16 mouse cellular contexts compared by ENCODE assay signal in genomic region chr15:77056791-77057051, GRCm38 (mm10). TPM values are rescaled to one million over a fixed set of nuclear protein-coding genes. Genes with fewer than 3 reads are reported as not detected.
DNase-seq lines count a peak whose midpoint lies in the region; ATAC-seq and TF ChIP-seq lines count a peak whose summit lies in the region.
"Had no signal": no experiment of that assay in that cellular context is flagged by ENCODE, and none has a peak within 500 bp of the region (broad histone marks: within the 10 kb centered on the region; RNA-seq: fewer than 3 reads in every experiment).

No protein-coding gene starts in this region.

- 52% methylated on average over 3 of the region's 3 CpGs for WGBS in hindbrain, embryonic 12.5 days
- 57% methylated on average over 3 of the region's 3 CpGs for WGBS in hindbrain, embryonic 13.5 days
- WGBS in embryonic facial prominence, embryonic 14.5 days = 47% methylated on average over 3 of the region's 3 CpGs
- WGBS in limb, embryonic 10.5 days = 63% methylated on average over 3 of the region's 3 CpGs

- H3K79me2 ChIP-seq in MEL (ENCODE audit: control insufficient read depth, insufficient read depth, low read length, poor library complexity) = no peaks in the 10 kb centered on the region

- no peak for TF ChIP-seq RAD21 in MEL (IDR thresholded peaks at IDR 0.05; ENCODE audit: low read depth, low read length)

- no peaks in the 10 kb centered on the region for H3K36me3 ChIP-seq in hindbrain, embryonic 12.5 days
- H3K36me3 ChIP-seq in hindbrain, embryonic 13.5 days = no peaks in the 10 kb centered on the region
- peaks cover 0 to 6% of the 10 kb centered on the region in 2 experiments; a peak in 2 of 4 replicates for H3K36me3 ChIP-seq in MEL (ENCODE audit: control insufficient read depth in 1 of 2, insufficient read depth in 2 of 2, low read length in 2 of 2)
- no peaks in the 10 kb centered on the region for H3K36me3 ChIP-seq in embryonic facial prominence, embryonic 14.5 days (ENCODE audit: control insufficient read depth, insufficient read depth, low read length)
- H3K36me3 ChIP-seq in limb, embryonic 10.5 days = no peaks in the 10 kb centered on the region
- H3K36me3 ChIP-seq: limb, embryonic 13.5 days; midbrain, embryonic 13.5 days had no signal

- H3K27me3 ChIP-seq in hindbrain, embryonic 12.5 days = no peaks in the 10 kb centered on the region
- no peaks in the 10 kb centered on the region for H3K27me3 ChIP-seq in hindbrain, embryonic 13.5 days
- no peaks in the 10 kb centered on the region for H3K27me3 ChIP-seq in MEL (ENCODE audit: control insufficient read depth in 1 of 2, insufficient read depth in 2 of 2, low read length in 2 of 2)
- no peaks in the 10 kb centered on the region for H3K27me3 ChIP-seq in embryonic facial prominence, embryonic 14.5 days (replicated peaks; ENCODE audit: control insufficient read depth, insufficient read depth, low read length)
- no peaks in the 10 kb centered on the region for H3K27me3 ChIP-seq in limb, embryonic 10.5 days (ENCODE audit: low read depth, poor library complexity, severe bottlenecking)
- H3K27me3 ChIP-seq: limb, embryonic 13.5 days; midbrain, embryonic 13.5 days had no signal

- no peak overlapping the region for H3K4me3 ChIP-seq in hindbrain, embryonic 12.5 days
- no peak overlapping the region for H3K4me3 ChIP-seq in hindbrain, embryonic 13.5 days
- peak overlapping the region in 1 of 2 experiments; percentile 18; a peak in 1 of 4 replicates for H3K4me3 ChIP-seq in MEL (ENCODE audit: control insufficient read depth in 1 of 2, insufficient read depth in 1 of 2, low read depth in 2 of 2, low read length in 2 of 2)
- H3K4me3 ChIP-seq in embryonic facial prominence, embryonic 14.5 days (ENCODE audit: low read depth, low read length) = no peak overlapping the region
- no peak overlapping the region for H3K4me3 ChIP-seq in limb, embryonic 10.5 days
- H3K4me3 ChIP-seq: limb, embryonic 13.5 days; midbrain, embryonic 13.5 days had no signal

- no peak overlapping the region for H3K9ac ChIP-seq in hindbrain, embryonic 12.5 days
- H3K9ac ChIP-seq in hindbrain, embryonic 13.5 days = no peak overlapping the region
- peak overlapping the region; percentile 44 for H3K9ac ChIP-seq in MEL (ENCODE audit: control insufficient read depth, low read depth, low read length, poor library complexity, severe bottlenecking)
- no peak overlapping the region for H3K9ac ChIP-seq in embryonic facial prominence, embryonic 14.5 days (ENCODE audit: low read depth, low read length)
- H3K9ac ChIP-seq: limb, embryonic 13.5 days; midbrain, embryonic 13.5 days had no signal

- no peak overlapping the region for H3K4me2 ChIP-seq in hindbrain, embryonic 12.5 days (replicated peaks)
- H3K4me2 ChIP-seq in hindbrain, embryonic 13.5 days = no peak overlapping the region
- H3K4me2 ChIP-seq in embryonic facial prominence, embryonic 14.5 days (ENCODE audit: low read depth, low read length) = no peak overlapping the region
- H3K4me2 ChIP-seq: limb, embryonic 13.5 days; midbrain, embryonic 13.5 days had no signal

- no peaks in the 10 kb centered on the region for H3K9me3 ChIP-seq in hindbrain, embryonic 12.5 days (replicated peaks)
- no peaks in the 10 kb centered on the region for H3K9me3 ChIP-seq in hindbrain, embryonic 13.5 days
- H3K9me3 ChIP-seq in MEL (replicated peaks; ENCODE audit: insufficient read depth, low read length) = no peaks in the 10 kb centered on the region
- H3K9me3 ChIP-seq in embryonic facial prominence, embryonic 14.5 days (ENCODE audit: control insufficient read depth, low read length) = no peaks in the 10 kb centered on the region
- H3K9me3 ChIP-seq in limb, embryonic 10.5 days (replicated peaks) = no peaks in the 10 kb centered on the region

- no peak for ATAC-seq in hindbrain, embryonic 12.5 days (ENCODE audit: low FRiP score)
- no peak for ATAC-seq in hindbrain, embryonic 13.5 days (ENCODE audit: low FRiP score)
- peak; percentile 31; the same call in 1 of the 2 replicates for ATAC-seq in embryonic facial prominence, embryonic 14.5 days (ENCODE audit: low read depth)

- peak; percentile 45 for DNase-seq in MEL (ENCODE audit: low read depth, low spot score)
- no peak for DNase-seq in embryonic facial prominence, embryonic 14.5 days (ENCODE audit: low spot score)
- no peak for DNase-seq in limb, embryonic 10.5 days (ENCODE audit: low spot score)
- no peak for DNase-seq in cerebellum, postnatal 4 days (ENCODE audit: low spot score in 2 of 2)
- DNase-seq in urinary bladder, adult 18-20 months (ENCODE audit: low spot score in 2 of 2) = no peak
- DNase-seq: cerebellum, adult 18-20 months; heart, postnatal 10 days; kidney, adult 2 months; lung, postnatal 10 days; thymus, postnatal 25 days had no signal

- no peak for TF ChIP-seq EP300 in MEL (IDR thresholded peaks at IDR 0.05; ENCODE audit: low read depth in 1 of 2, low read length in 2 of 2)

- TF ChIP-seq CTCF in MEL (IDR thresholded peaks at IDR 0.05 in 2 of 3, conservative IDR thresholded peaks at IDR 0.05 in 1 of 3; ENCODE audit: control insufficient read depth in 1 of 3, insufficient read depth in 1 of 3, low read depth in 2 of 3, low read length in 3 of 3, poor library complexity in 1 of 3, severe bottlenecking in 1 of 3) = no peak

- peak overlapping the region; percentile 0; the same call in 1 of the 2 replicates for H3K27ac ChIP-seq in hindbrain, embryonic 12.5 days
- H3K27ac ChIP-seq in hindbrain, embryonic 13.5 days = no peak overlapping the region
- peak overlapping the region; percentile 27 for H3K27ac ChIP-seq in MEL (ENCODE audit: control insufficient read depth, low read depth, low read length)
- peak overlapping the region; percentile 80 for H3K27ac ChIP-seq in embryonic facial prominence, embryonic 14.5 days (replicated peaks; ENCODE audit: low read depth, low read length)
- H3K27ac ChIP-seq in limb, embryonic 10.5 days = peak overlapping the region; percentile 12; the same call in 1 of the 2 replicates

- no peak for TF ChIP-seq POLR2A in MEL (IDR thresholded peaks at IDR 0.05; ENCODE audit: control insufficient read depth in 1 of 2, insufficient read depth in 1 of 2, low read depth in 1 of 2, low read length in 2 of 2, poor library complexity in 1 of 2)

- peaks cover 12% of the 10 kb centered on the region for H3K4me1 ChIP-seq in hindbrain, embryonic 12.5 days
- peaks cover 22% of the 10 kb centered on the region for H3K4me1 ChIP-seq in hindbrain, embryonic 13.5 days (replicated peaks)
- H3K4me1 ChIP-seq in MEL (ENCODE audit: control insufficient read depth in 1 of 2, insufficient read depth in 2 of 2, low read length in 2 of 2) = peaks cover 2 to 20% of the 10 kb centered on the region in 2 experiments; a peak in 3 of 4 replicates
- 0 out of 2 replicates have a peak, but pooled peaks cover 4% of the 10 kb centered on the region for H3K4me1 ChIP-seq in embryonic facial prominence, embryonic 14.5 days (ENCODE audit: control insufficient read depth, insufficient read depth, low read length)
- H3K4me1 ChIP-seq in limb, embryonic 10.5 days = peaks cover 15% of the 10 kb centered on the region
- H3K4me1 ChIP-seq: limb, embryonic 13.5 days had no signal

TF ChIP-seq in MEL, 35 proteins besides CTCF, POLR2A, EP300 and RAD21:
- TF ChIP-seq MAX (IDR thresholded peaks at IDR 0.05; ENCODE audit: low read length) = peak; percentile 42; the same call in 1 of the 2 replicates
- no peak for TF ChIP-seq KAT2A (conservative IDR thresholded peaks at IDR 0.05; ENCODE audit: low read depth, low read length)
TF ChIP-seq in MEL: peak in this region for 1.

RNA-seq across cellular contexts. Expression of gene Mb, which starts 6.3 kb away (rescaled TPM):
- polyA plus RNA-seq in hindbrain, embryonic 12.5 days (2016; fragmentation: Nextera tagmentation; extraction: Ambion mirVana) = 0.80 and 2.5 TPM in 2 replicates
- 0.44 and 0.62 TPM in 2 replicates for polyA plus RNA-seq in hindbrain, embryonic 13.5 days (2015; fragmentation: Nextera tagmentation; extraction: Ambion mirVana)
- total RNA-seq in MEL (2012; rRNA removed) = not detected in 2 replicates
- not detected for polyA plus RNA-seq in MEL (2012; ENCODE audit: insufficient read depth in 1 of 2, insufficient read length in 2 of 2, low read depth in 1 of 2, low replicate concordance in 2 of 2, missing spikeins in 1 of 2)
- polyA plus RNA-seq in embryonic facial prominence, embryonic 14.5 days (2014; fragmentation: Nextera tagmentation; extraction: Ambion mirVana) = 12.9 and 13.9 TPM in 2 replicates
- polyA plus RNA-seq in limb, embryonic 10.5 days (2016; fragmentation: Nextera tagmentation; extraction: Ambion mirVana) = 0.44 and 0.60 TPM in 2 replicates
- total RNA-seq: CH12.LX had no signal
- polyA plus RNA-seq: midbrain, embryonic 13.5 days had no signal

RNA-seq across cellular contexts. Expression of gene Apol6, which starts 12.2 kb away (rescaled TPM):
- not detected in 2 replicates for polyA plus RNA-seq in hindbrain, embryonic 12.5 days (2016; fragmentation: Nextera tagmentation; extraction: Ambion mirVana)
- not detected in 2 replicates for polyA plus RNA-seq in hindbrain, embryonic 13.5 days (2015; fragmentation: Nextera tagmentation; extraction: Ambion mirVana)
- not detected in 2 replicates for total RNA-seq in MEL (2012; rRNA removed)
- not detected for polyA plus RNA-seq in MEL (2012; ENCODE audit: insufficient read depth in 1 of 2, insufficient read length in 2 of 2, low read depth in 1 of 2, low replicate concordance in 2 of 2, missing spikeins in 1 of 2)
- polyA plus RNA-seq in embryonic facial prominence, embryonic 14.5 days (2014; fragmentation: Nextera tagmentation; extraction: Ambion mirVana) = 0.21 TPM in 2 replicates
- polyA plus RNA-seq in limb, embryonic 10.5 days (2016; fragmentation: Nextera tagmentation; extraction: Ambion mirVana) = 0.14 TPM in 1 of 2 replicates, not detected in the other
- total RNA-seq: CH12.LX had no signal
- polyA plus RNA-seq: limb, embryonic 13.5 days; midbrain, embryonic 13.5 days; neural tube, embryonic 11.5 days had no signal
